Mouse (Mus musculus) megakaryocyte progenitor cell, adult 5-6 weeks (primary cell): ENCODE data around the gene Chrnd. TPM values are rescaled to one million over a fixed set of nuclear protein-coding genes. Genes with fewer than 3 reads are reported as not detected.

Source experiments
- ATAC-seq: replicated peaks from 2 replicates; pipeline ENCODE4 v1.8.0; 2016; ENCODE audit warnings: mild to moderate bottlenecking, moderate TSS enrichment, inconsistent platforms; ENCODE audit not compliant: poor library complexity
- total RNA-seq, 2 experiments: library from RNA; stranded (forward) in 1 of 2; stranded (reverse) in 1 of 2; fragments of 157-497, 149-512 nt in 1 of 2; fragments of 200-1000 nt in 1 of 2; gene quantifications; 2 replicates each; pipeline versions ENCODE4 v1.2.3 to v1.2.4; 2015 to 2017

The Chrnd gene
- total RNA-seq, 2 experiments from 2014 or later, result not detected

DNA sequence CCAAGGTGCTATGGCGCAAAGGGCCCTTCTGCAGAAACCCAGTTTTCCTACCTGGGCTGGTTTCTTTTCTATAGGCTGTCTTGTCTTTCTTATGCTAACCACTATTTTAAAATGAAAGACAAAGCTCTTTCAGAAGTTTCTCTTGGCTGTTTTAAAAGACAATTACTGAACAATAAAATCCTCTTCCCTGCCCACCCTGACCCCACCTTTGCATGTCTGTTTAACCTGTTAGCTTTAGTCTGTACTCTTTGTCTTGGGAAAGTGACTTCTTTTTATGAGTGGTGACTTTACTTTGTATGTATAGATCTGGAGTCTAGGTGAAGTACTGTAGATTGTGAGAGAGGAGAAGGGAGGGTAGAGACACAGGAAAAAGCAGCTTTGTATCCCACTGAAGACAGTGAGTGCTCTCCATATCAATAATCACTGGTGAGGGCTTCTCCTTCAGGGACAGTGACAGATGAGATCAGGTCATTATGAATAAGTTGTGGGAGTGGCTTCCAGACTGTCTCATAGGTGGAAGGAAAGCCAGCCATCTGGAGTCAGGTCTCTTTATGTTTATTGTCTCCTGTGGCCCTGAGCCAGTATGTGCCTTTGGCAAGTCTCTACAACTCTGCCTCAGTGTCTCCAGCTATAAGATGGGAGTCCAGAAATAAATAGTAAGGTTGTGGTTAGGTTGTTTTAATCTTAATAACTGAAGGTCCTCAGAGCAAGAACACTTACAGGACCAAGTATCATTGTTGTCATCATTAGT lies 36.2 kb downstream of the Chrnd start:
- ATAC-seq, result no peak

DNA sequence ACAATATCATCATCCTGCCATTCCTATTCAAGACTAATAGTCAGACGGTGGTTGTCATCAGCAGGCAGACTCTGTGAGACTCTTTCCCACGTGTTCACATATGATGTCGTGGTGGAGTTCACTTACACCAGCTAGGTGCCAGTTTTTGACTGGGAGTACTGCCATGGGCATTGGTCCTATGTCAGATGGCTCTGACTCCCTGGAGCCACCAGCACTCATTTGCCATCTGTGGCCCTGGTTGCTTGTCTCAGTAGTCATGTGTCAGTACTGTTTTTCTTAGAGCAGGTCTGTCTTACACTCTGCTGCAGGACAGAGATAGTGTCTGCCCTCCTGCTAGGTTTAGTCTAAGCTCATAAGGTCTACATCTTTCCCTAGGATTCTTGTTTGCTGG lies 36.7 kb downstream of the Chrnd start:
- ATAC-seq, result no peak

DNA sequence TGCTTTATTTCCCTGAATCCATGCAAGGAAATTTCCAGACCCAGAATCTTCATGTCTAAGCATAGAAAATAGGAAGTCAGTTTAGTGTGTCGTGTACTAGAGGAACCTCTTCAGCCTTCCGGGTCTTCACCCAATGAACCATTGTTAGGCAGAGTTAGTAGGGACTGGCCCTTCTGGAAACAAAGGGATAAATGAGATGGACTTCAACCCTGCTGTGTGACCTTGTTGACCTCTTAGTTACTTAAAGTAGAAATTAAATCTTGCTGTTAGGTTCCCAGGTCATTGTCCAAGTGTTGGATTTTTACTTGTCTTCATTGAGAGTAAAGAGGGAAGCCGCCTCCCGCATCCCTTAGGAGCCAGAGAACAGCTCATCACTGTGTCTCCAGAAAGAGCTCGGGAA lies 40.2 kb downstream of the Chrnd start:
- no peak for ATAC-seq

DNA sequence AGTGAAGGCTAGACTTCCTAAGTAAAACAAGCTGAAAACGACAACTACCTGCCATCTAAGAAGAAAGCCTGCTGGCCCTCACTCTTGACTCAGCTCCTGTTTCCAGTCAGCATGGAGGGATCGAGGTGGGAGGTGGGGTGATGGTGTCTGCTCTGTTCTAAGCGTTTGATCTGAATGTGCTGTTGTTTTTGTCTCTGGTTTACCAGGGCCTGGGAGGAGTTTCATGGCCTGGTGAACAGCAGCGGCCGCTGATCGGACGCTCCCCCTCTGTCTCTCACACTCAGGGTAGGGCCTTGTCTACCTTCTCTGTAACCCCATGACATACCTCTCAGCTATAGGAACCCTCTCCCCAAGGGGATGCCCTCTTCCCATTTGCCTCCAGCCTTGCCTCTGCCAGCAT lies 41.8 kb downstream of the Chrnd start:
- no peak for ATAC-seq

DNA sequence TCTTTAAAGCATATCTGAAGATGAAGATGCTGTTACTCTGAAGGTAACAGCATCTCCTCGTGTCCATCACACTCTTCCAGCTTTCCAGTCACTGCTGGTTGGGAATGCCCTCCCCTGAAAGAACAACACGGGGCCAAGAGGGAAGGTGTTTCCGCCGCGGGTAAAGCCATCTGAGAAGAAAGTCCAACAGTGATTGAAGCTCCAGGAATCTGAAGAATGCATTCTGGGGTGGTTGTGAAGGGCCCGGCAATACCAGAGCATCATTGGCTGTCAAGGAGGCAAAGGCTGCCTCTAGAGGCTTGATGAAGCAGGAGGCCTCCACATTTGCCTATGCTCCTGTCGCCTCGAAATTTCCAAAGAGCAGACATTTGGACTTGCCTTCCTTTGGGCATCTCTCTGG lies 48.6 kb downstream of the Chrnd start:
- no peak for ATAC-seq

DNA sequence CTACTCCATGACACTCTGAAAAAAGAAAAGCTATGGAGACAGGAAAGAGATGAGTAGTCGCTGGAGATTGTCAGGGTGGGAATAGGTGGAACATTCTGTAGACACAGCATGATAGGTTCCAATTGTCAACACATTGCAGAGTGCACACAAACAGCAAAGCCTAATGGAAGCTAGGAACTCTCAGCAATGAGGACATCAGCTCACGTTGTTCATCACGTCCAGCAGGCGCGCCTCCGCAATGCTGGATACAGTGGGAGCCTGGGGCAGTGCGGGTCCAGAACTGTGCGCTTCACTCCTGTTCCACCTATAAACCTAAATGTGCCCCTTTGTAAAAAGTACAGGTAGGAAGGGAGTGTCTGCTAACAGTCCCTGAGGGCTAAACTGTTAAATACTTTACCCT lies 52.6 kb downstream of the Chrnd start:
- no peak for ATAC-seq

DNA sequence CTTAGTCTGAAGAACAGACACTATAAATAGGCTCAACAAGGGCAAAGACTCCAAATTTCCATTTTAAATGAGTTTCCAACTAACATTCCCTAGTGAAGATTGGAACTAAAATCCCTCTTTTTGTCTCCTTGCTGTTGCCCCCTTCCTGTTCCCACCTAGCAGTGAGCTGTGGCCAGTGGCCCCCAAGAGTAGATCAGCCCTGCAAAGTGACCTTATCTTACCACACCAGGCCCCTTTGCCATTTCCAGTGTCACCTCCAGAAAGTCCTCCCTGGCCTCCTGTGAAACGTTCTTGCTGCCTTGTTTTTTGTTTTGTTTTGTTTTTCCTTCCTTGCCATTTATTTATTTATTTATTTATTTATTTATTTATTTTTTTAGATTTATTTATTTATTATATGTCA lies 55.0 kb downstream of the Chrnd start:
- ATAC-seq, result no peak

DNA sequence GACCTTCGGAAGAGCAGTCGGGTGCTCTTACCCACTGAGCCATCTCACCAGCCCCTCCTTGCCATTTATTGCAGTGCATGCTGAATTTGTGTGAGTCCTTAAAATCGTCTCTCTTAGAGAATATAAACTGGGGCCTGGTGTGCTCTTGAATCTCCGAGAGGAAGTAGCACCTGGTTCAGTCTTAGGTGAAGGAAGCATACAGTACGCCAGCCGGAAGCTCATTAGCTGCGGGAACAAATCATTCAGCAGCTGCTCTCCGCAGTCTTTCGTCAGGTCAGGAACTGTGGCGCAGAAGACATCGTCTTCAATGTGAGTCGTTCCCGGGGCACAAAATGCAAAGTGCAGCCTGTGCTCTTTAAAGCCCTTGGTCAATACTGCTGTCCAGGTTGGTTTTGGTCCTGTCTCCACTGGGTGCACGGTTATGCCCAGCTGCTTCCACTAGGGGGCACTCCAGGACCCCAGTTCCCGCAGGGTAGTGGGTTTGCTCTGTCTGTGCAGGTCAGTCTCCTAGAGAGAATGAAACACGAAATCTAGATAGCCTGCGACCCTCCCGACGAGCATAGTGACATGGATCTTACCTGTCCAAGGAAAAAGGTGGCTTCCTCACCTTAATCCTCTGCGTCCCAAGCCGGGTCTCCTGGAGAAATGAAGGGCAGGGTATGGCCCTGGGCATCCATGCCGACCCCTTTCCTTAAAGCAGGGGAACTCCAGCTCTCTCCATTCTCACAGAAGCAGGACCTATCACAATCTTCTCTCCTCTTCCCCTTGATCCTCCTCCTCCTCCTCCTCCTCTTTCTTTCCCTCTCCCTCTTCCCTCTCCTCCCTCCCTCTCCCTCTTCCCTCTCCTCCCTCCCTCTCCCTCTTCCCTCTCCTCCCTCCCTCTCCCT lies 55.8 kb downstream of the Chrnd start:
- ATAC-seq, result peak; percentile 97

Other genes with a start within 250 kb of the Chrnd start
- not detected in 2 replicates for gene Alppl2, start 100.7 kb upstream of the Chrnd start, total RNA-seq (2015)
- gene Alppl2, start 100.7 kb upstream of the Chrnd start, total RNA-seq (2017), result not detected in 2 replicates
- not detected in 2 replicates for gene Alpi, start 89.0 kb upstream of the Chrnd start, total RNA-seq (2015)
- gene Alpi, start 89.0 kb upstream of the Chrnd start, total RNA-seq (2017), result not detected in 2 replicates
- gene Akp3, start 65.6 kb upstream of the Chrnd start, total RNA-seq (2015), result not detected in 2 replicates
- not detected in 2 replicates for gene Akp3, start 65.6 kb upstream of the Chrnd start, total RNA-seq (2017)
- gene Ecel1, start 34.1 kb upstream of the Chrnd start, total RNA-seq (2015), result not detected in 2 replicates
- not detected in 2 replicates for gene Ecel1, start 34.1 kb upstream of the Chrnd start, total RNA-seq (2017)
- not detected in 2 replicates for gene Prss56, start 7.3 kb upstream of the Chrnd start, total RNA-seq (2015)
- not detected in 2 replicates for gene Prss56, start 7.3 kb upstream of the Chrnd start, total RNA-seq (2017)
- not detected in 2 replicates for gene Chrng, start 14.1 kb downstream of the Chrnd start, total RNA-seq (2015)
- not detected in 2 replicates for gene Chrng, start 14.1 kb downstream of the Chrnd start, total RNA-seq (2017)
- 79.1 and 84.7 TPM in 2 replicates for gene Eif4e2, start 23.3 kb downstream of the Chrnd start, total RNA-seq (2015)
- 160 and 176 TPM in 2 replicates for gene Eif4e2, start 23.3 kb downstream of the Chrnd start, total RNA-seq (2017)
- not detected in 2 replicates for gene Efhd1, start 73.8 kb downstream of the Chrnd start, total RNA-seq (2015)
- gene Efhd1, start 73.8 kb downstream of the Chrnd start, total RNA-seq (2017), result not detected in 2 replicates
- 53.5 and 60.7 TPM in 2 replicates for gene Gigyf2, start 136.4 kb downstream of the Chrnd start, total RNA-seq (2015)
- gene Gigyf2, start 136.4 kb downstream of the Chrnd start, total RNA-seq (2017), result 77.8 and 103 TPM in 2 replicates
- not detected in 2 replicates for gene Kcnj13, start 204.1 kb downstream of the Chrnd start, total RNA-seq (2015)
- not detected in 2 replicates for gene Kcnj13, start 204.1 kb downstream of the Chrnd start, total RNA-seq (2017)